Mouse (Mus musculus) heart, embryonic 13.5 days (tissue): ENCODE data around the gene Slc25a5. TPM values are rescaled to one million over a fixed set of nuclear protein-coding genes. Genes with fewer than 3 reads are reported as not detected.

Experiments used
- ATAC-seq: fragments of 200-750 bp; cut with Nextera tagmentation; 2 replicates; pipeline ENCODE4 v1.8.0; 2017; ENCODE audit warnings: moderate TSS enrichment; ENCODE audit not compliant: insufficient number of reproducible peaks, low FRiP score, low TSS enrichment; ENCODE audit errors: extremely low read depth
- H3K27ac ChIP-seq: fragments of 300-500 bp; sonication (generic); replicated peaks from 2 replicates; pipeline ENCODE4 v1.5.1; 2015; ENCODE audit warnings: moderate library complexity, mild to moderate bottlenecking, inconsistent platforms
- H3K27me3 ChIP-seq: fragments of 300-500 bp; sonication (generic); replicated peaks from 2 replicates; pipeline ENCODE4 v1.6.1; 2015; ENCODE audit warnings: mild to moderate bottlenecking, inconsistent platforms
- H3K36me3 ChIP-seq: fragments of 300-500 bp; sonication (generic); 2 replicates; pipeline ENCODE4 v1.6.1; 2015; ENCODE audit warnings: mild to moderate bottlenecking, inconsistent platforms
- H3K4me1 ChIP-seq: fragments of 300-500 bp; sonication (generic); 2 replicates; pipeline ENCODE4 v1.6.1; 2015; ENCODE audit warnings: inconsistent platforms
- H3K4me2 ChIP-seq: fragments of 300-500 bp; sonication (generic); 2 replicates; pipeline ENCODE4 v1.6.1; 2015; ENCODE audit warnings: inconsistent platforms, mild to moderate bottlenecking, moderate library complexity
- H3K4me3 ChIP-seq: fragments of 300-500 bp; sonication (generic); 2 replicates; pipeline ENCODE4 v1.5.1; 2015; ENCODE audit warnings: moderate library complexity, mild to moderate bottlenecking, inconsistent platforms
- H3K9ac ChIP-seq: fragments of 300-500 bp; sonication (generic); 2 replicates; pipeline ENCODE4 v1.6.1; 2015; ENCODE audit warnings: inconsistent platforms, mild to moderate bottlenecking, moderate library complexity
- H3K9me3 ChIP-seq: fragments of 300-500 bp; sonication (generic); 2 replicates; pipeline ENCODE4 v1.6.1; 2016; ENCODE audit warnings: inconsistent platforms
- WGBS: fragments of 180-500 bp; shearing (Covaris S2); methylation state at CpG from one replicate; pipeline ENCODE4 v1.1.7; 2015; ENCODE audit warnings: mixed read lengths; 5-methylcytosine and 5-hydroxymethylcytosine counted together
- polyA plus RNA-seq: library from polyadenylated mRNA; unstranded; fragments of >200 nt; fragmentation: Nextera tagmentation; extraction: Ambion mirVana; gene quantifications from 2 replicates; pipeline ENCODE4 v1.2.1, GENCODE M21; 2015

Slc25a5 gene
- polyA plus RNA-seq, 1 experiment from 2014 or later, result 964 TPM

DNA sequence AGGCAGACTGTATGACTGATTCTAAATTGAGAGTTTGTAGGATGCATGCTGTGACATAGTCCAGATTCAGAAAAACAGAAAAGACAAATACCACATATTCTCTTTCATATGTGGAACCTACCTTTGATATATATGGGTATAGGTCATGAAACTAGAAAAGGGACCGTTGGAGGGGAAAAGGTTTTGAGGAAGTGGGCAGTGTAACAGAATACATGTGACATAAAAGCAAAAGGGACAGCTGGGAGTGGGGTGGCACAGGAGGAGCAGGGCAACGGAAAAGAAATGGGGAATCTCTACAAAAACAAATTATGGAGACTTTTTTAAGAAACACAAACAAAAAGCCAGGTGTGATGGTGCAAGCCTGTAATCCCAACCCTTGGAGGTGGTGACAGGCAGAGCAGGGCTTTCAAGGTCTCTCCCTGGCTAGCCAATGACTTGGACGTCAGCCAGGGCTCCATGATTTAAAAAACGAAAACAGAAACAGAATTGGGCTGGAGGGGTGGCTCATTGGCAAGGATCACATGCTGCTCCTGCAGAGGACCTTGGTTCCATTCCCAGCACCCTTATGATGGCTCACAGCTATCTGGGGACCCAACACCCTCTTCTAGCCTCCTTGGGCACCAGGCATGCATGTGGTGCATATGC lies 48.0 kb downstream of the Slc25a5 start:
- 57% methylated on average over 4 of the region's 4 CpGs for WGBS
- H3K4me1 ChIP-seq, result no peaks in the 10 kb centered on the region

DNA sequence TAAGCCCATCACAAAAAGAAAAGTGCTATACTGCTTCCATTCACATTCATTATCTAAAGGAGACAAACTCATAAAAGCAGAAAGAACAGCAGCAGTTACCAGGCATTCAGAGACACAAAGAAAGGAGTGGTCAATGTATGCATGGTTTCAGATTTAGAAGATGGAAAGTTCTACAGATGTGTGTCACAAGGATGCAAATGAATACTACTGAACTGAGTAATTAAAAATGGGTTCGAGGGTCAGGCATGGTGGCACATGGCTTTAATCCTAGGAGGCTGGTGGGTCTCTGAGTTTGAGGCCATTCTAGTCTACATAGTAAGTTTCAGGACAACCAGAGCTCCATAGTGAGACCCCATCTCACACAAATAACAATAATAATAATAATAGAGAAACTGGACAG lies 51.7 kb downstream of the Slc25a5 start:
- Histone ChIP-seq H3K9me3 (no peaks in the 10 kb centered on the region), H3K4me3 (no peak overlapping the region), H3K27ac (no peak overlapping the region), H3K36me3 (peaks cover 11% of the 10 kb centered on the region; the same call in 1 of the 2 replicates), H3K9ac (no peak overlapping the region), H3K4me2 (no peak overlapping the region), H3K27me3 (no peaks in the 10 kb centered on the region), H3K4me1 (no peaks in the 10 kb centered on the region)
- WGBS, result 84% methylated on average over 1 of the region's 1 CpGs
- no peak for ATAC-seq

More for the DNA sequence above, 48.0 kb downstream of the Slc25a5 start:
- H3K27me3 ChIP-seq, result no peaks in the 10 kb centered on the region
- no peak overlapping the region for H3K4me3 ChIP-seq
- no peak overlapping the region for H3K9ac ChIP-seq
- no peak overlapping the region for H3K27ac ChIP-seq
- no peaks in the 10 kb centered on the region for H3K9me3 ChIP-seq
- H3K4me2 ChIP-seq, result no peak overlapping the region
- 0 out of 2 replicates have a peak, but pooled peaks cover 7% of the 10 kb centered on the region for H3K36me3 ChIP-seq
- ATAC-seq, result no peak

Other genes with a start within 250 kb of the Slc25a5 start
- 123 and 137 TPM in 2 replicates for gene Pgrmc1, start 197.4 kb upstream of the Slc25a5 start, polyA plus RNA-seq
- gene Akap17b, start 150.3 kb upstream of the Slc25a5 start, polyA plus RNA-seq, result 1.4 and 1.5 TPM in 2 replicates
- gene Slc25a43, start 52.0 kb upstream of the Slc25a5 start, polyA plus RNA-seq, result 3.0 and 4.1 TPM in 2 replicates
- 113 and 130 TPM in 2 replicates for gene Ube2a, start 78.2 kb downstream of the Slc25a5 start, polyA plus RNA-seq
- gene C330007P06Rik, start 78.5 kb downstream of the Slc25a5 start, polyA plus RNA-seq, result 19.2 and 19.3 TPM in 2 replicates
- 0.37 and 0.56 TPM in 2 replicates for gene Nkrf, start 107.2 kb downstream of the Slc25a5 start, polyA plus RNA-seq
- 50.9 and 55.0 TPM in 2 replicates for gene Sept6, start 196.1 kb downstream of the Slc25a5 start, polyA plus RNA-seq